Mouse (Mus musculus): ENCODE measurements around the gene Slc25a44. TPM values are rescaled to one million over a fixed set of nuclear protein-coding genes. Genes with fewer than 3 reads are reported as not detected.
"Not testable (repeated sequence)": the region's sequence is repeated elsewhere in the genome, so short reads cannot be mapped to it uniquely, and the experiment has no call there.

Slc25a44 gene
- total RNA-seq, 4 experiments from 2014 or later = 72.5 to 77.6 (median 75.9) TPM

- DNase-seq (ENCODE audit: low spot score in 2 of 2) = no peak
Observed at GRCm38 (mm10) chr3:88415668-88416067, 9.3 kb downstream of the Slc25a44 start.

GRCm38 (mm10) chr3:88412636-88413035, 12.3 kb downstream of the Slc25a44 start:
- DNase-seq (ENCODE audit: low spot score in 2 of 2) = no peak

GRCm38 (mm10) chr3:88411681-88412080, 13.3 kb downstream of the Slc25a44 start:
- DNase-seq (ENCODE audit: low spot score in 2 of 2) = no peak

GRCm38 (mm10) chr3:88410645-88411031, 14.3 kb downstream of the Slc25a44 start:
- no peak for DNase-seq (ENCODE audit: low spot score in 2 of 2)

- peak; percentile 86 to 90 for DNase-seq (ENCODE audit: low spot score in 2 of 2)
Observed at GRCm38 (mm10) chr3:88409741-88410644, 14.9 kb downstream of the Slc25a44 start, which contains the start of gene Pmf1. Pmf1 (minus strand) TSS chr3:88410331.

GRCm38 (mm10) chr3:88408953-88409352, 16.0 kb downstream of the Slc25a44 start:
- no peak for DNase-seq (ENCODE audit: low spot score in 2 of 2)

GRCm38 (mm10) chr3:88407529-88407928, 17.4 kb downstream of the Slc25a44 start:
- DNase-seq (ENCODE audit: low spot score in 2 of 2) = no peak

- DNase-seq (ENCODE audit: low spot score in 2 of 2) = peak; percentile 42 to 52
Observed at GRCm38 (mm10) chr3:88407090-88407489, 17.8 kb downstream of the Slc25a44 start.

GRCm38 (mm10) chr3:88403522-88404230, 21.3 kb downstream of the Slc25a44 start:
- no peak for DNase-seq (ENCODE audit: low spot score in 2 of 2)

GRCm38 (mm10) chr3:88398666-88399065, 26.3 kb downstream of the Slc25a44 start:
- no peak for DNase-seq (ENCODE audit: low spot score in 2 of 2)

- no peak for DNase-seq (ENCODE audit: low spot score in 2 of 2)
Observed at GRCm38 (mm10) chr3:88395742-88396141, 29.2 kb downstream of the Slc25a44 start.

GRCm38 (mm10) chr3:88395288-88395687, 29.7 kb downstream of the Slc25a44 start:
- DNase-seq (ENCODE audit: low spot score in 2 of 2) = no peak

GRCm38 (mm10) chr3:88393776-88394375, 31.1 kb downstream of the Slc25a44 start:
- no peak for DNase-seq (ENCODE audit: low spot score in 2 of 2)

GRCm38 (mm10) chr3:88384364-88384763, 40.6 kb downstream of the Slc25a44 start, which contains the start of gene Bglap:
Bglap (minus strand) TSS chr3:88384464.
- DNase-seq (ENCODE audit: low spot score in 2 of 2) = no peak

- DNase-seq (ENCODE audit: low spot score in 2 of 2) = not testable (repeated sequence)
Observed at GRCm38 (mm10) chr3:88382383-88382782, 42.6 kb downstream of the Slc25a44 start.

GRCm38 (mm10) chr3:88381389-88382315, 43.3 kb downstream of the Slc25a44 start:
- DNase-seq (ENCODE audit: low spot score in 2 of 2) = not testable (repeated sequence)

GRCm38 (mm10) chr3:88378599-88378998, 46.3 kb downstream of the Slc25a44 start, which contains the start of gene Bglap2:
Bglap2 (minus strand) TSS chr3:88378699.
- not testable (repeated sequence) for DNase-seq (ENCODE audit: low spot score in 2 of 2)

- not testable (repeated sequence) for DNase-seq (ENCODE audit: low spot score in 2 of 2)
Observed at GRCm38 (mm10) chr3:88376644-88377043, 48.3 kb downstream of the Slc25a44 start.

- not testable (repeated sequence) for DNase-seq (ENCODE audit: low spot score in 2 of 2)
Observed at GRCm38 (mm10) chr3:88375750-88376626, 49.0 kb downstream of the Slc25a44 start.
